Mouse (Mus musculus): ENCODE results near the gene Yjefn3.

DNA sequence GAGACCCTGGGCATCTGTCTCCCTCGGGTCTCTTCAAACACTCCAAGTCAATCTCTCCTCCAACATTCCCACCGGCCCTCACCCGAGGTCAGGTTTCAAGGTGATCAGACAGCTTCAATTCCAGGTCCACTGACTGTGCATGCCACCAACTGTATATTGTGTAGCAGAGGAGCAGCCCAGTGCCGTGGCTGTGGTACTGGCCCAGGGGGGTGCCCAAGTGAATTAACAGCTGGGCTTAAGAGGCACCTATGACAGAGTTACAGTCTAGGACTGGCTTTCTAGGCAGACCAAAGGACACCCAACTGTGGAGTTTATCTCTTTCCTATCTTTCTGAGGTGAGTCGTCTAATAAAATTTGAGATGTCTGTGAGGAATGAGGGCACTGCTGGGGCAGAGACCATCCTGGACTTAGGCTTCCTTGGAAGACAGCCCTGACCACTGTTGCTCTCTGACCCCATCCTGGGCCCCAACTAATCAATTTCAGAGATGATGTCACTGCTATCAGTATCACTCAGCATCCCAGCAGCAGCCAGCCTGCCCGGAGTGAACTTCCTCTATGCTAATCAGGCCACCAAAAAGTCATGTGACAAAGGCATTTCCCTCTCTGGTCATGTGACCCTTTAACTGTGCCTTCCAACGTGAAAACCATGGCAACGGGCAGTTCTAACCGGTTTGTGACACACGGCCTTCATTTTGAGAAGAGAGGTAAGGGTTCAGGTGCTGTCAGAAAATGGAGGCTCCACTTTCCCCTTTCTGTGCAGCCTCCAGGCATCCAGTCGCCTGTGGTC is 17.6 kb upstream of the Yjefn3 start:
- no peak for TF ChIP-seq CTCF (IDR thresholded peaks at IDR 0.05; ENCODE audit: low read depth, low read length)
- TF ChIP-seq POLR2A (IDR thresholded peaks at IDR 0.05; ENCODE audit: borderline replicate concordance, low read depth, low read length) = no peak
